Mouse (Mus musculus) ovary, postnatal 14 days (tissue): ENCODE results near the gene Aif1.

Experiments used
- DNase-seq: peaks from one replicate; pipeline ENCODE4 v3.0.0; 2022; ENCODE audit warnings: low spot score

Aif1 gene

GRCm38 (mm10) chr17:35194844-35195630 is 19.2 kb upstream of the Aif1 start:
- DNase-seq, result no peak

- no peak for DNase-seq
Measured at GRCm38 (mm10) chr17:35193881-35194843, 18.3 kb upstream of the Aif1 start, which contains the start of gene Ltb. Gene Ltb (plus strand): TSS chr17:35194439.

- DNase-seq, result no peak
Measured at GRCm38 (mm10) chr17:35192924-35193323, 17.1 kb upstream of the Aif1 start.

- DNase-seq, result no peak
Measured at GRCm38 (mm10) chr17:35191723-35192122, 15.9 kb upstream of the Aif1 start.

- DNase-seq, result no peak
Measured at GRCm38 (mm10) chr17:35190096-35190495, 14.2 kb upstream of the Aif1 start.

- DNase-seq, result no peak
Measured at GRCm38 (mm10) chr17:35189186-35189585, 13.3 kb upstream of the Aif1 start.

- no peak for DNase-seq
Measured at GRCm38 (mm10) chr17:35187959-35188610, 12.2 kb upstream of the Aif1 start, which contains the start of gene Lst1. Gene Lst1 (minus strand): TSS chr17:35188439.

- DNase-seq, result no peak
Measured at GRCm38 (mm10) chr17:35187345-35187744, 11.5 kb upstream of the Aif1 start.

- DNase-seq, result no peak
Measured at GRCm38 (mm10) chr17:35186681-35187080, 10.8 kb upstream of the Aif1 start.

GRCm38 (mm10) chr17:35185639-35186611 is 10.1 kb upstream of the Aif1 start:
- DNase-seq, result peak; percentile 55

GRCm38 (mm10) chr17:35180093-35180492 is 4.2 kb upstream of the Aif1 start:
- no peak for DNase-seq

- peak; percentile 62 for DNase-seq
Measured at GRCm38 (mm10) chr17:35178528-35178927, 2.7 kb upstream of the Aif1 start.

- DNase-seq, result no peak
Measured at GRCm38 (mm10) chr17:35175382-35175781, 486 bp downstream of the Aif1 start.

GRCm38 (mm10) chr17:35174201-35174977 is 1.5 kb downstream of the Aif1 start:
- no peak for DNase-seq

GRCm38 (mm10) chr17:35173329-35173728 is 2.5 kb downstream of the Aif1 start:
- DNase-seq, result no peak

GRCm38 (mm10) chr17:35172445-35173234 is 3.2 kb downstream of the Aif1 start:
- no peak for DNase-seq

- DNase-seq, result no peak
Measured at GRCm38 (mm10) chr17:35168541-35169207, 7.2 kb downstream of the Aif1 start.

GRCm38 (mm10) chr17:35167794-35168193 is 8.1 kb downstream of the Aif1 start:
- DNase-seq, result no peak
